Mouse (Mus musculus) MN1 (cell line): ENCODE results near the gene Gm49388.
A peak's percentile ranks its signal among the peaks of the same experiment; 100 is the strongest.
"Not testable (repeated sequence)": the region's sequence is repeated elsewhere in the genome, so short reads cannot be mapped to it uniquely, and the experiment has no call there.

Source experiments
- DNase-seq: peaks from one replicate; pipeline ENCODE4 v3.0.0-alpha.2; 2016; ENCODE audit warnings: low spot score

Gene Gm49388

DNA sequence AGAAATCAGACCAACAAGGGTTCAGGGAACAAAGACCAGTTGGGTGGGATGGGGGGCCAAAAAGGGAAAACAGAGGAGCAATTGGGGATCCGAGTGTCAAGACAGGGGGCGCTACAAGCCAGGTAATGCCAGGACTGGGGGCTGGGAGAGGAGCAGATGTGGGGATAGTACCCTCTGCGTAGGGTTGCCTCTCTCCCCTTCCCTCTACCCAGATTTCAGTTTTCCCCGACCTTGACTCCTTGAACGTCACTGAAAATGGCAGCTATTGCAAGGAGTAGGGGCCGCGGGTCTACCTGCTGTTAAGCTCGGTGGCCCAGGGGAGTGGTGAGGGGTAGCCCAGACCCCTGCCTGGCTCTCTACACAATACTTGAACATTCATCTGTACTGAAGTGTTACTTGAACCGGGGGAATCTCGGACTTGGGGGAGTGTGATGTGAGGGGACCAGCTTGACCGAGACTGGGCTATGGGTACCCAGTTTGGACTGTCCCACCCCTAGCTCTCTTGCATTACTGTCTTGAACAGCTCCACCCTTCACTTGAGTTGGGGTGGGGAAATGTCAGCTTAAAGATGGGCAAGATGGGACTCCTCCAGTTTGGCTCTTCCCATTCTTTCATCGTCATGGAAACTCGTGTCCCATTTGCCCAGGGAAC is 16.9 kb upstream of the Gm49388 start:
- no peak for DNase-seq

- peak; percentile 99 for DNase-seq
These were observed 16.3 kb upstream of the Gm49388 start for GRCm38 (mm10) chr7:127768997-127769593.

- peak; percentile 91 for DNase-seq
These were observed 15.8 kb upstream of the Gm49388 start, which contains the start of gene Orai3 for GRCm38 (mm10) chr7:127769651-127770038. TSS of gene Orai3 (plus strand) at chr7:127769815.

DNA sequence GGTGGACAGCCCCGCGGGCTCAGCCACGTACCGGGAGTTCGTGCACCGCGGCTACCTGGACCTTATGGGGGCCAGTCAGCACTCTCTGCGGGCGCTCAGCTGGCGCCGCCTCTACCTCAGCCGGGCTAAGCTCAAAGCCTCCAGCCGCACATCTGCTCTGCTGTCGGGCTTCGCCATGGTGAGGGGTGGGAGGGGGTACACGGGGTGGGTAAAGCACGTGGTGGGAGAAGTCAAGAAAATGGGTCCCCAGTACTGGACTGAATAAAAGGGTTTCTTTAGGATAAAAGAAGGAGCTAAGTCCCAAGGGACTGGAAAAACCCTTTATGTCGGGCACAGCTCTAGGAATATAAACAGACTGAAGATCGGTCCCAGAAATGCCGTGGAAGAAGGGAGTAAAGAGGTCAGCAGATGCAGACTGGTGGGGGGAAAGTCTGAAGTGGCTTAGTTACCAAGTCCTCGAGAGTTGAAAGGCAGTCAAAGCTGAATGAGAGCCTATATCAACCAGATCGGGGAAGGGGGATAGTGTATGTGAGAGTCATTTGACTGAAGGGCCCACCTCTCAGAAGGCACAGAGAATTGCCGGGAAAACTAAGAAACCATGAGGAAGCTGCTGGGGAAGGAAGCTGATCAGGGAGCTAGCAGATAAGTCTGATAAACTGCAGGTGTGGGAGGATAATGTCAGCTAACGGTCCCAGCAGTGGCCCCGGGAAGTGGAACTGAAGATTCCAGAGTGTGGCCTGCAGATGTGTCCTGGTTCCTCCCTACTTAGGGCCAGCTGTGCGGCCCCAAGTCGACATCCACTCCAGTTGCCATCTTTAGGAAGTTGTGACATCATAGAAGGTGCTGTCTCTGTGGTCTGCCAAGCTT is 15.1 kb upstream of the Gm49388 start:
- peak; percentile 60 for DNase-seq

DNA sequence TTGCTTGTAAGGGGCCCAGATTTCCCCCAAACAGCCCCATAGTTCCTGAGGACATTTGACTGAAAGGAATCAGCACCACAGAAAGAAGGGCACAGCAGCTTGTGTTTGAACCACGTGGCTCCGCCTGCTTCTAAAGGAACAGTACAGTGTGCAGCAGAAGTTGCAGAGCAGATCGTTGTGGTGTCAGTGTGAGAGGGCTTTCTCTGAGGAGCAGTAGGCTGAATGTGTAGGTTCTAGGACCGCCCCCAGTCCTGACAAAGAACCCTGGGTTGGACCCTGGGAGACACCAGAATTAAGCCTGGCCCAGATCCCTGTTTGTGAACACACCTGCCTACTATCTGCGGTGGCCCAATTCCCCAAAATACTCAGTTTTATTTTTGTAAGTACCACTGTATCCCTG is 14.1 kb upstream of the Gm49388 start:
- DNase-seq = no peak

DNA sequence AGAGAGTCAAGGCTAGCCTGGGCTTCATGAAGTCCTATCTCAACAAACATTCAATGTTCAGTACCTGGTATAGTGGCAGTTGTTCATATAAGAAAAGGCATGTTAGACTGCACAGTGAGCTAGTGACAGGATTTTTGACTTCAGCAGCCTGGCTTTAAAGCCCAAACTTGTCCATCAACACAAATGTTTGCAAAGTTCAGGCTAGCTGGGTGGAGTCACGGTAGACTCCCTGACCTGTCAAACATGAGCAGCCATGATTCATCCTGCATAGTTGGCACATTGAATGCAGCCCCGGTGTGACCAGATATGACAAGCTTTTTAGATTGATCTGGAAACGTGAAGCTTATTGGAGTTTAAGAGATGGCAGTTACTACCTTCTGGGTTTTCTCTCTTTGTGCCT is 13.3 kb upstream of the Gm49388 start:
- DNase-seq = no peak

DNA sequence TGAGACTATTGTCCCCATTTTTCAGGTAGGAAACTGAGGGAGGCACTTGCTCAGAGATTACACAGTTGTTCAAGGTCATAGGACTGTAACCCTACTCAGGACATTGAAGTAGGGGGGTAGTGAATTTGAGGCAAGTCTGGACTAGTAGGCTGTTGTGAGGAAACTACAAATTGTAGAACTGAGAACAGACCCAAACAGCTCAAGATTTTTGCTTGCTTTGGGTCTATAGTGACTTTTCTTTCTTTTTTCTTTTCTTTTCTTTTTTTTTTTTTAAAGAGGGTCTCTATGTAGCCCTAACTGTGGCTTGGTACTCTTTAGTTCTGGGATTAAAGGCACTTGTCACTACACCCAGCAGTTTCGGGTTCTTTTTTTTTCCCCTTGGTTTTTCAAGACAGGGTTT is 12.9 kb upstream of the Gm49388 start:
- no peak for DNase-seq

DNA sequence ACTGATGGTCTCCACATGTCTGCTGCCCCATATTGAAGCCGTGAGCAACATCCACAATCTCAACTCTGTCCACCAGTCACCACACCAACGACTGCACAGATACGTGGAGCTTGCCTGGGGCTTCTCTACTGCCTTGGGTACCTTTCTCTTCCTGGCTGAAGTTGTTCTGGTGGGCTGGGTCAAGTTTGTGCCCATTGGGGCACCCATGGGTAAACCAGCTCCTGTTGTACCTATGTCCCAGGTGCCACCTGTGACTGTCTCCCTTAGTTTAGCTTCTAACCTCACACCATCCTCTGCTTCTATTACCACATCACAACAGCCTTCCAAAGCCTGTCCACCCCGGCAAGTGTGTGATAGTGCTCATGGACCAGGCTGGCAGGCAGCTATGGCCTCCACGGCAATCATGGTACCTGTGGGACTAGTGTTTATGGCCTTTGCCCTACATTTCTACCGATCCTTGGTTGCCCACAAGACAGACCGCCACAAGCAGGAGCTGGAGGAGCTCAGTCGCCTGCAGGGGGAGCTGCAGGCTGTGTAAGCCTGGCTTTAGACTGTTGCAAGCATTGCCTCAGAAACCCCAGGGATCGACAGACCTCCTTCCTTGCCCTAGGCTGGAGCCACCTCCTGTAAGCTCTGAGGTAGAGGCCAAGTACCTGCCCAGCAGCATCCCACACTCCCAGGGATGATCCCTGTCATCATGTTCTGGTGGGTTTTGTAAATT is 11.6 kb upstream of the Gm49388 start:
- DNase-seq = peak; percentile 85

DNA sequence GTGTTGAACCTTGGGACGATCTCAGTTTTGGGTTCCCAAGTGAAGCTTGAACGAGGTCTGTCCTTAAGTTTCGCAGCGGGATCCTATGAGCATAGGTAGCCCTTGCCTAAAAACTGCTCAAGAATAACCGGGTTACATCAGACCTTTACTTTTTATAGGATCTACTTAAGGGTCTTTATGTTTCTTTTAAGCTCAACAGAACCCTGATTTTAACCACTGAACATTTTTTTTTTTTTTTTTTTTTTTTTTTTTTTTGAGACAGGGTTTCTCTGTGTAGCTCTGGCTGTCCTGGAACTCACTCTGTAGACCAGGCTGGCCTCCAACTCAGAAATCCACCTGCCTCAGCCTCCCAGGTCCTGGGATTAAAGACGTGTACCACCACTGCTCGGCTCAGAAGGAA is 9.6 kb upstream of the Gm49388 start:
- DNase-seq = not testable (repeated sequence)

DNA sequence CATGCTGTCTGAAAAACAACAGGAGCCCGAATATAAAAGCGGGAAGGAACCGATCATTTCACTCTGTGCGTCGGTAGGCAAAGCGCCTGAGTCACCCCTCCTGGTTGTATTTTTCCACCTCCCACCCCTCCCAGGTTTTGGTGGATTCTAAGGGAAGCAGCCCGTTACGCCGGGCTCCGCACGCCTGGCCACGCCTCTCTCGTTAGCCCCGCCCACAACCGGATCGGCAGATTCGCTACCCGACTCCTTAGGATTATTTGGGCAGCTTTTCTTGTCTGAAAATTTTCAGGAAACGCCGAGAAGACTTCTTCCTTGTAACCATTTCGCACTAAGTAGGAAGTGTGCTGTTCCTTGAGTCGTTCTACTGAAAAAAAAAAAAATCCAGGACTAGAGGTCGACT is 9.0 kb upstream of the Gm49388 start, which contains the start of gene Setd1a:
Gene Setd1a, plus strand, starts transcription at position 245 of the 400 bp plus-strand sequence.
- peak; percentile 92 for DNase-seq

DNA sequence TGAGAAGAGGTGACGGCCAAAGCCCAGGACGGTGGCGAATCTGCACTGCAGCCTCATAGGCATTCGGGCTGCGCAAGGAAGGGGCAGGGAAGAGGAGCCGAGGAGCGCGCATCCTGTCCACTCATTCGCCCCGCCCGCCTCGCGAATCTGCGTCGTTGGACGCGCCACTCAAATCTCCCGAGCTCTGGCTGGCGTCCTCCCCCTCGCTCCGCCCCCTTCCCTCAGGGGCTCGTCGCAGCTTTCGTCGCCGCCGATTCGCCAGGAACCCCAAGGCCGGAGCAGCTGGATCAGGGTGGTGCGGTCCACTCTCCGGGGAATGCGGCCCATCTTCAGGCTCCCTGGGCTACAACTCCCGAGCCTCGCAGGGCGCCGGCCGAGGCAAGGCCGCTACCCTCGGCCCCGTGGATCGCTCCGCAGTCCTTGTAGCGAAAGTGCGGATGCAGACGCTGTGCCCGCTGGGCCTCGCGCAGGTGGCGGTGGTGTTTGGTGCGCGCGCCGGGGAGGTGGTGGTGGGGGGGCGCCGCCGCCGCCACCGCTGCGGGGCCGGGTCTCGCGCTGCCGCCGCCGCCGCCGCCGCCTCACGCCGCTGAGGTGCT is 8.4 kb upstream of the Gm49388 start:
- peak; percentile 98 for DNase-seq

DNA sequence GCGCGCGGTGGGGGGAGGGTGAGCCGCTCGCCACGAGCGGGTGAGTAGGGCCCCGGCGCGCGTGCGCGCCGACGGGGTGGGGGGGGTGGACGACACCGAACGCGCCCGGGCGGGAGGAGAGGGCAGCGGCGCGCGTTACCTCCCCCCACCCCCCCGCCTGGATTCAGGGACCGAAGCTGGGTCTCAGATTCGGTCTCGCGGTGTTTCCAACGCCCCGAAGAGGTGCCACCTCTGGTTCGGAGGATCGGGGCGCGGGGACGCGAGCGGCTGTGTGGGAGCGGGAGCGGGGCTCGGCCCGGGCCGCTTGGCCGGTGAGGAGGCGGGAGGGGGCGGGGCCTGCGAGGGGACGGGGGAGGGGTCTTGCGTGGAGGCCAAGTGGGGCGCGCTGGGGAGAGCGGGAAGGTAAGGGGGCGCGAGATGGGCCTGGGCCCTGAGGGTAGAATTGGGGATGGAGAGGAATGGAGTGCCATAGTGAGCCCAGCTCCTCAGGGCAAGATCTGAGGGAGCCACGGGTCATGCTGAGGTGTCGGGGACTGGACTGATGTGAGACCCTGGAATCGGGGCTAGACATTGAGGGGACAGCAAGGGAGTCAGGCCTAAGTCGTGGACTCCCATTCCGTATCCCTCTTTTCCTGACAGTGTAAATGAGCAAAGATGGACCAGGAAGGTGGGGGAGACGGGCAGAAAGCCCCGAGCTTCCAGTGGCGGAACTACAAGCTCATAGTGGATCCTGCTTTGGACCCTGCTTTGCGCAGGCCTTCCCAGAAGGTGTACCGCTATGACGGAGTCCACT is 7.7 kb upstream of the Gm49388 start:
- peak; percentile 81 for DNase-seq

- no peak for DNase-seq
These were observed 7.1 kb upstream of the Gm49388 start for GRCm38 (mm10) chr7:127778350-127778749.

- no peak for DNase-seq
These were observed 11.9 kb downstream of the Gm49388 start for GRCm38 (mm10) chr7:127797076-127797845.

- peak; percentile 46 for DNase-seq
These were observed 13.2 kb downstream of the Gm49388 start for GRCm38 (mm10) chr7:127798591-127798990.

DNA sequence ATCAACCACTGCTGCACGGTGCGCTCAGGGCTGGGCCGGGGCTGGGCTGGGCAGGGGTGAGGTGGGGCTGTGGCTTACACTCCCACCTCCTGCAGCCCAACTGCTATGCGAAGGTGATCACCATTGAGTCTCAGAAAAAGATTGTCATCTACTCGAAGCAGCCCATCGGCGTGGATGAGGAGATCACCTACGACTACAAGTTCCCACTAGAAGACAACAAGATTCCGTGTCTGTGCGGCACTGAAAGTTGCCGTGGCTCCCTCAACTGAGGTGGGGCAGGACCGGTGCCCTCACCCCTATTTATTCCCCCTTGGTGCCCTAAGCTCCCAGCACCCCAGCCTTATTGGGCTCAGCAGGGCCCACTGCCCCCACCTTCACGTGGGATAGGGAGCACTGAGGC is 13.8 kb downstream of the Gm49388 start:
- no peak for DNase-seq

GRCm38 (mm10) chr7:127799738-127800137 is 14.3 kb downstream of the Gm49388 start:
- no peak for DNase-seq

GRCm38 (mm10) chr7:127800435-127801009 is 15.1 kb downstream of the Gm49388 start, which contains the start of gene Hsd3b7:
TSS of gene Hsd3b7 (plus strand) at chr7:127800604.
- DNase-seq = peak; percentile 89

DNA sequence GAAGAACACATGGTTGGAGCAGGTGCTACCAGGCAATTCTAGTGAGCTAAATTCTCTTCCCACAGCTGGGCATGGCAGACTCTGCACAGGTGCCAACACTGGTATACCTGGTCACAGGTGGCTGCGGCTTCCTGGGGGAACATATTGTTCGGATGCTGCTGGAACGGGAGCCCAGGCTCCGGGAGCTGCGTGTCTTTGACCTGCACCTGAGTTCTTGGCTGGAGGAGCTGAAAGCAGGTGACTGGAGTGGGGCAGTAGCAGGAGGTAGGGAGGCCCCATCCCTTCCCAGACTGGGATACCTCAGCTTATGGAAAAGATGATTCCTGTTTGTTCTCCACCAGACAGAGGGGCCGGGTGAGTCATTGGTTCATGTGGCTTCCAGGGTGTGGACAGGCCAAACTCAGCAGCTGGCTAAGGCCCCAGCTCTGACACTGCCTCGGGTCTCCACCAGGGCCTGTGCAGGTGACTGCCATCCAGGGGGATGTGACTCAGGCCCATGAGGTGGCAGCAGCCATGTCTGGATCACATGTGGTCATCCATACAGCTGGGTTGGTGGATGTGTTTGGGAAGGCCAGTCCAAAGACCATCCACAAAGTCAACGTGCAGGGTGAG is 15.7 kb downstream of the Gm49388 start:
- DNase-seq = peak; percentile 73
